Mouse (Mus musculus): ENCODE results near the gene Erg.

DNA sequence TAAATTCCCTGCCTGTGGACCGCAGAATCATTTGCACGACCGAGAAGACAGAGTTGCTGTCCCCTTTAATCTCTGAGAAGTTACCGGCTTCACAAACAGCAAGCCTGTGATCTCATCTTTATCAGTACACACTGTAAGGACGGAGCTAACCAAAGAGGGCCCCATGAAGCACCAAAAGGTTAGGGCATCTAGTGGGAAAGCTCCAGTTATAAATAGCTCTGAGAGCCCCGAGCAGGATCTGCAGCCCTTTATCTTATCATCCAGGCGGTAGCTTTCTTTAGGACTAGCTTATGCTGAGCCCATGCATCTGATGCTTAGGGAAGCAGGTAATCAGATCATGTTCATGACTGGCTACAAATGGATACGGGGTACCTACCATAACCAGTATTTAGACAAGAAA, 146.6 kb downstream of the Erg start:
- TF ChIP-seq CTCF (IDR thresholded peaks at IDR 0.05; ENCODE audit: extremely low read depth, insufficient read length, insufficient replicate concordance, low read depth, low read length), result no peak
- TF ChIP-seq POLR2A (IDR thresholded peaks at IDR 0.05; ENCODE audit: low read depth, low read length), result no peak
